Comparison of ENCODE assay signal across 15 mouse cellular contexts in the genomic region with DNA sequence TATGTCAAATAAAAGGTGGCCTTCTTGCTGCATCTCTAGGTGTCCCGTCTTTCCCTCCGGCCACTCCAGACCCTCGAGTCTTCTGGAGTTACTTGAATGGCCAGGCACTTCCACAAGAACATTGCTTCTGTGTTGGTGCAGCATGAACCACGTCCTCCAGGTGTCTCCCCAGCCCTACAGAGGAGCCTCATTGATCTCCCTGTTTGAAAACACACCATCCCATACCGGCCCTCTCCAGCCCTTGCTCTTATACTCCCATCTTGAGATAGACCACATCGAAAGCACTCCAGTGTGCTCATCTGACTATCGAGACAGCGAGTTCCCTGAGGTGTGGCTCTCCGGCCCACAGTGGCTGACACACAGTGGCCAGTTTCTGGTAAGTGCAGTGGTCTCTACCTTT. TPM values are rescaled to one million over a fixed set of nuclear protein-coding genes. Genes with fewer than 3 reads are reported as not detected.
A peak's percentile ranks its signal among the peaks of the same experiment; 100 is the strongest.
DNase-seq lines count a peak whose midpoint lies in the region; ATAC-seq and TF ChIP-seq lines count a peak whose summit lies in the region.
"Had no signal": no experiment of that assay in that cellular context is flagged by ENCODE, and none has a peak within 500 bp of the region (broad histone marks: within the 10 kb centered on the region; RNA-seq: fewer than 3 reads in every experiment).

No protein-coding gene starts in this region.

- no peak overlapping the region for H3K4me3 ChIP-seq in gastrocnemius, adult 2 months
- H3K4me3 ChIP-seq in liver, adult 2 months (ENCODE audit: insufficient read depth, low read depth, low read length) = no peak overlapping the region
- no peak overlapping the region for H3K4me3 ChIP-seq in liver, embryonic 11.5 days (ENCODE audit: low read depth, low read length)
- H3K4me3 ChIP-seq in limb, embryonic 10.5 days = no peak overlapping the region
- H3K4me3 ChIP-seq: stomach, embryonic 15.5 days had no signal

- H3K9ac ChIP-seq in liver, adult 2 months (ENCODE audit: low read depth, low read length) = no peak overlapping the region
- H3K9ac ChIP-seq in liver, embryonic 11.5 days (ENCODE audit: low read depth, low read length) = no peak overlapping the region
- H3K9ac ChIP-seq: stomach, embryonic 15.5 days had no signal

- no peaks in the 10 kb centered on the region for H3K79me2 ChIP-seq in liver, adult 2 months (ENCODE audit: control insufficient read depth, insufficient read depth, low read length)

- intact Hi-C loops in gastrocnemius, adult 2 months (cut with DNase I) = loop anchor here (10.0 kb wide), 1 partner anchor 180 kb away; no protein-coding TSS in a partner anchor
- intact Hi-C loops in gastrocnemius, postnatal 14 days (cut with DNase I; ENCODE audit: low total_unique reads) = no loop called here

- no peak for DNase-seq in gastrocnemius, adult 2 months
- DNase-seq in gastrocnemius, postnatal 14 days = no peak
- DNase-seq in liver, adult 2 months (ENCODE audit: extremely low read depth, low read depth, low spot score) = no peak
- DNase-seq in liver, embryonic 11.5 days (ENCODE audit: low spot score) = no peak
- peak; percentile 60 for DNase-seq in 416B (ENCODE audit: low read depth)
- DNase-seq in brain, adult 2 months (ENCODE audit: low read depth, low spot score) = peak; percentile 49
- DNase-seq in thymus, postnatal 4 days = no peak
- DNase-seq in limb, embryonic 10.5 days (ENCODE audit: low spot score) = no peak
- DNase-seq: cerebellum, postnatal 25 days had no signal

- WGBS in liver, adult 2 months = 73% methylated on average over 9 of the region's 9 CpGs
- 64% methylated on average over 9 of the region's 9 CpGs for WGBS in liver, embryonic 11.5 days
- 74% methylated on average over 9 of the region's 9 CpGs for WGBS in limb, embryonic 10.5 days

- TF ChIP-seq POLR2A in liver, adult 2 months (IDR thresholded peaks at IDR 0.05; ENCODE audit: extremely low read depth, insufficient read depth, low read length) = no peak

- H3K9me3 ChIP-seq in liver, embryonic 11.5 days (ENCODE audit: control insufficient read depth, low read length) = no peaks in the 10 kb centered on the region
- no peaks in the 10 kb centered on the region for H3K9me3 ChIP-seq in limb, embryonic 10.5 days (replicated peaks)
- H3K9me3 ChIP-seq: stomach, embryonic 15.5 days had no signal

- peak; percentile 34 for TF ChIP-seq CTCF in gastrocnemius, adult 2 months (IDR thresholded peaks at IDR 0.05)
- TF ChIP-seq CTCF in liver, adult 2 months (IDR thresholded peaks at IDR 0.05; ENCODE audit: low read depth, low read length) = peak; percentile 52

- no peak overlapping the region for H3K4me2 ChIP-seq in liver, embryonic 11.5 days
- H3K4me2 ChIP-seq: stomach, embryonic 15.5 days had no signal

- H3K27ac ChIP-seq in gastrocnemius, adult 2 months = no peak overlapping the region
- no peak overlapping the region for H3K27ac ChIP-seq in liver, adult 2 months (replicated peaks; ENCODE audit: insufficient read depth, low read depth, low read length)
- H3K27ac ChIP-seq in liver, embryonic 11.5 days (ENCODE audit: low read depth, low read length) = no peak overlapping the region
- H3K27ac ChIP-seq in limb, embryonic 10.5 days = no peak overlapping the region
- H3K27ac ChIP-seq: stomach, embryonic 15.5 days had no signal

- no peaks in the 10 kb centered on the region for H3K36me3 ChIP-seq in liver, adult 2 months (ENCODE audit: control insufficient read depth, insufficient read depth, low read length)
- H3K36me3 ChIP-seq in liver, embryonic 11.5 days (ENCODE audit: control insufficient read depth, insufficient read depth, low read length) = no peaks in the 10 kb centered on the region
- no peaks in the 10 kb centered on the region for H3K36me3 ChIP-seq in limb, embryonic 10.5 days
- H3K36me3 ChIP-seq: stomach, embryonic 15.5 days had no signal

- no peak for ATAC-seq in liver, embryonic 11.5 days (replicated peaks; ENCODE audit: low FRiP score)

- H3K4me1 ChIP-seq in liver, adult 2 months (ENCODE audit: control insufficient read depth, insufficient read depth, low read length) = peaks cover 3% of the 10 kb centered on the region; the same call in 1 of the 2 replicates
- H3K4me1 ChIP-seq in liver, embryonic 11.5 days (replicated peaks; ENCODE audit: control insufficient read depth, insufficient read depth, low read length) = no peaks in the 10 kb centered on the region
- H3K4me1 ChIP-seq in limb, embryonic 10.5 days = peaks cover 36% of the 10 kb centered on the region

- peaks cover 9% of the 10 kb centered on the region; the same call in 1 of the 2 replicates for H3K27me3 ChIP-seq in liver, adult 2 months (ENCODE audit: control insufficient read depth, insufficient read depth, low read length)
- peaks cover 43% of the 10 kb centered on the region for H3K27me3 ChIP-seq in liver, embryonic 11.5 days (replicated peaks; ENCODE audit: control insufficient read depth, insufficient read depth, low read length)
- peaks cover 31% of the 10 kb centered on the region for H3K27me3 ChIP-seq in limb, embryonic 10.5 days (ENCODE audit: low read depth, poor library complexity, severe bottlenecking)

RNA-seq across cellular contexts. Expression of a gene that starts 2.6 kb away (rescaled TPM):
- total RNA-seq in gastrocnemius, adult 2 months (2021) = under 1 TPM in 1 of 2 experiments, not detected in 1; 0.38 TPM
- under 1 TPM in 1 of 2 experiments, not detected in 1; 0.53 TPM for total RNA-seq in gastrocnemius, postnatal 14 days (2021)
- 1.6 and 2.2 TPM in 2 replicates for total RNA-seq in liver, adult 2 months (2014; rRNA removed)
- polyA plus RNA-seq in liver, adult 2 months (2012; rRNA removed) = 2.5 and 2.9 TPM in 2 replicates
- 5.7 and 6.0 TPM in 2 replicates for polyA plus RNA-seq in liver, embryonic 11.5 days (2014; fragmentation: Nextera tagmentation; extraction: Ambion mirVana)
- polyA plus RNA-seq in limb, embryonic 10.5 days (2016; fragmentation: Nextera tagmentation; extraction: Ambion mirVana) = 8.1 and 11.1 TPM in 2 replicates
- total RNA-seq: gastrocnemius, adult 18-20 months; megakaryocyte-erythroid progenitor cell, adult 5-6 weeks had no signal

RNA-seq across cellular contexts. Expression of a gene that starts 32.2 kb away (rescaled TPM):
- under 1 TPM; 0.05 to 0.08 TPM for total RNA-seq in gastrocnemius, adult 2 months (2021)
- total RNA-seq in gastrocnemius, postnatal 14 days (2021) = 1 to 10 TPM in 1 of 2 experiments, under 1 TPM in 1; 0.66 to 1.1 TPM
- total RNA-seq in liver, adult 2 months (2014; rRNA removed) = 0.34 and 0.46 TPM in 2 replicates
- 0.04 and 0.11 TPM in 2 replicates for polyA plus RNA-seq in liver, adult 2 months (2012; rRNA removed)
- polyA plus RNA-seq in liver, embryonic 11.5 days (2014; fragmentation: Nextera tagmentation; extraction: Ambion mirVana) = 27.7 and 30.7 TPM in 2 replicates
- polyA plus RNA-seq in limb, embryonic 10.5 days (2016; fragmentation: Nextera tagmentation; extraction: Ambion mirVana) = 36.3 and 37.5 TPM in 2 replicates

RNA-seq across cellular contexts. Expression of a gene that starts 32.3 kb away (rescaled TPM):
- total RNA-seq in gastrocnemius, adult 2 months (2021) = 10 to 100 TPM; 14.4 to 15.2 TPM
- total RNA-seq in gastrocnemius, postnatal 14 days (2021) = 10 to 100 TPM; 12.2 to 17.0 TPM
- 9.3 and 16.3 TPM in 2 replicates for total RNA-seq in liver, adult 2 months (2014; rRNA removed)
- 5.0 and 9.4 TPM in 2 replicates for polyA plus RNA-seq in liver, adult 2 months (2012; rRNA removed)
- polyA plus RNA-seq in liver, embryonic 11.5 days (2014; fragmentation: Nextera tagmentation; extraction: Ambion mirVana) = 14.4 and 17.2 TPM in 2 replicates
- polyA plus RNA-seq in limb, embryonic 10.5 days (2016; fragmentation: Nextera tagmentation; extraction: Ambion mirVana) = 10.4 and 12.5 TPM in 2 replicates

RNA-seq across cellular contexts. Expression of a gene that starts 58.6 kb away (rescaled TPM):
- not detected for total RNA-seq in gastrocnemius, adult 2 months (2021)
- not detected for total RNA-seq in gastrocnemius, postnatal 14 days (2021)
- total RNA-seq in liver, adult 2 months (2014; rRNA removed) = not detected in 2 replicates
- polyA plus RNA-seq in liver, adult 2 months (2012; rRNA removed) = not detected in 2 replicates
- polyA plus RNA-seq in liver, embryonic 11.5 days (2014; fragmentation: Nextera tagmentation; extraction: Ambion mirVana) = not detected in 2 replicates
- polyA plus RNA-seq in limb, embryonic 10.5 days (2016; fragmentation: Nextera tagmentation; extraction: Ambion mirVana) = not detected in 2 replicates
- total RNA-seq: gastrocnemius, adult 18-20 months; megakaryocyte-erythroid progenitor cell, adult 5-6 weeks had no signal
- polyA plus RNA-seq: heart, embryonic 14.5 days; limb, embryonic 14.5 days; neural tube, embryonic 11.5 days; stomach, embryonic 15.5 days had no signal

Comparison
In these comparisons a context has a peak if more than half of its experiments do, and no peak if none do; other contexts are left out.
1. DNase-seq: peak in 416B (single experiment) and brain, adult 2 months (single experiment); none in gastrocnemius, adult 2 months (single experiment), gastrocnemius, postnatal 14 days (single experiment), liver, adult 2 months (single experiment), liver, embryonic 11.5 days (single experiment), thymus, postnatal 4 days (single experiment) and limb, embryonic 10.5 days (single experiment).